Mouse (Mus musculus): Measurements from ENCODE around the gene Vps37b.

The Vps37b gene

GRCm38 (mm10) chr5:124003375-124003774 lies 28.7 kb downstream of the Vps37b start:
- no peak for DNase-seq (ENCODE audit: low read depth, low spot score)

- no peak for DNase-seq (ENCODE audit: low read depth, low spot score)
These were observed 29.2 kb downstream of the Vps37b start for GRCm38 (mm10) chr5:124002876-124003275.

GRCm38 (mm10) chr5:124001274-124001673 lies 30.8 kb downstream of the Vps37b start:
- DNase-seq (ENCODE audit: low read depth, low spot score), result no peak

GRCm38 (mm10) chr5:124000824-124001223 lies 31.2 kb downstream of the Vps37b start:
- peak; percentile 78 for DNase-seq (ENCODE audit: low read depth, low spot score)

- no peak for DNase-seq (ENCODE audit: low read depth, low spot score)
These were observed 33.7 kb downstream of the Vps37b start for GRCm38 (mm10) chr5:123998370-123998769.

GRCm38 (mm10) chr5:123997811-123998210 lies 34.3 kb downstream of the Vps37b start:
- DNase-seq (ENCODE audit: low read depth, low spot score), result no peak

GRCm38 (mm10) chr5:123997211-123997751 lies 34.8 kb downstream of the Vps37b start:
- DNase-seq (ENCODE audit: low read depth, low spot score), result no peak

GRCm38 (mm10) chr5:123996695-123997094 lies 35.4 kb downstream of the Vps37b start:
- no peak for DNase-seq (ENCODE audit: low read depth, low spot score)

GRCm38 (mm10) chr5:123996194-123996593 lies 35.9 kb downstream of the Vps37b start:
- DNase-seq (ENCODE audit: low read depth, low spot score), result no peak

GRCm38 (mm10) chr5:123995388-123995787 lies 36.7 kb downstream of the Vps37b start:
- DNase-seq (ENCODE audit: low read depth, low spot score), result no peak

GRCm38 (mm10) chr5:123994468-123994867 lies 37.6 kb downstream of the Vps37b start:
- DNase-seq (ENCODE audit: low read depth, low spot score), result no peak

- no peak for DNase-seq (ENCODE audit: low read depth, low spot score)
These were observed 38.6 kb downstream of the Vps37b start for GRCm38 (mm10) chr5:123993263-123994036.

- peak; percentile 67 for DNase-seq (ENCODE audit: low read depth, low spot score)
These were observed 39.3 kb downstream of the Vps37b start for GRCm38 (mm10) chr5:123992794-123993193.

GRCm38 (mm10) chr5:123992193-123992637 lies 39.9 kb downstream of the Vps37b start:
- no peak for DNase-seq (ENCODE audit: low read depth, low spot score)

- no peak for DNase-seq (ENCODE audit: low read depth, low spot score)
These were observed 40.7 kb downstream of the Vps37b start for GRCm38 (mm10) chr5:123991321-123991720.

- no peak for DNase-seq (ENCODE audit: low read depth, low spot score)
These were observed 41.9 kb downstream of the Vps37b start for GRCm38 (mm10) chr5:123989941-123990885.

- DNase-seq (ENCODE audit: low read depth, low spot score), result no peak
These were observed 44.6 kb downstream of the Vps37b start for GRCm38 (mm10) chr5:123987511-123987910.

GRCm38 (mm10) chr5:123986925-123987324 lies 45.1 kb downstream of the Vps37b start:
- no peak for DNase-seq (ENCODE audit: low read depth, low spot score)

GRCm38 (mm10) chr5:123985434-123985833 lies 46.6 kb downstream of the Vps37b start:
- no peak for DNase-seq (ENCODE audit: low read depth, low spot score)

- no peak for DNase-seq (ENCODE audit: low read depth, low spot score)
These were observed 49.2 kb downstream of the Vps37b start for GRCm38 (mm10) chr5:123982838-123983237.

GRCm38 (mm10) chr5:123981250-123981554 lies 50.9 kb downstream of the Vps37b start:
- no peak for DNase-seq (ENCODE audit: low read depth, low spot score)

GRCm38 (mm10) chr5:123980521-123981249 lies 51.4 kb downstream of the Vps37b start:
- no peak for DNase-seq (ENCODE audit: low read depth, low spot score)
